Mouse (Mus musculus): ENCODE measurements at regions not wholly inside any gene's neighbourhood (a gene's known extent, or its start where the extent isn't known, plus 50 kb on each side); places are given as distances from the start of the nearest gene placed in this dataset.

DNA sequence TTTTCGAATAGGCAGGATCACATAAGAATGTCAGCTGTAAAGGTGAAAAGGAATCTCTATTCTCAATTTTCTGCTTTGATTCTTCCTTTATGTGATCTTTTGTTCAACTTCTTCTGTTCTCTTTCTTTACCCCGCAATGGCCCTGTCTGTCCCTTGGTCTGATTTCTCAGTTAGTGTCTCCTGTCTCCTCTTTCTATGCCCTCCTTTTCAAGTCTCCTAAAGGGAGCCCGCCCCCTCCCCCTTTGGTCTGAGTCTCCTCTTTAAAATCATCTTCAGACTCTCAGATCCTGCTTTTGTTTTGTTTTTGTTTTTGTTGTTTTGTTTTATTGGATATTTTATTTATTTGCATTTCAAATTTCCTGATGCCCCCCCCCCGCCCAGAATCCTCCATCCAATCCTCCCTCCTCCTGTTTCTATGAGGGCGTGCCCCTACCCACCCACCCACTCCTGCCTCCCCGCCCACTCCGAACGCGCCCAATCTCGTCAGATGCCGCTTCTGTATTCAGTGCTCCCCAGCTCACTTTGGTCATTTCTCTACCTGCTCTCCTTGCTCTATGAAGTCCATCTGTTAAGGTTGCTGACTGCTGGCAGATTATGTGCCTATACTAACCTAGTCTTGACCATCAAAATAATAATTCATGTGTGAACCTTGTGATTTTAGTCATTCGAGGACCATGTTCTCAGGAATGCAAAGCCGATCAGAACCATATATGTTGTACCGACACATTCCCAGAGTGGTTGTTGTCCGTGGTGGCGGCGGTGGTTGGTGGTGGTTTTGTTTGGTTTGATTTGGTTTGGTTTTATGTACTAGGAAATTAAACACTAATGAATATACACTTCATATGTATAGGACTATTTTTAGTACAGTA lies 487.9 kb upstream of the Adam24 start:
- Histone ChIP-seq H3K36me3 (no peaks in the 10 kb centered on the region), H3K9ac (no peak overlapping the region), H3K4me1 (replicated peaks) (no peaks in the 10 kb centered on the region), H3K27me3 (no peaks in the 10 kb centered on the region), H3K27ac (no peak overlapping the region), H3K9me3 (replicated peaks) (no peaks in the 10 kb centered on the region), H3K4me3 (replicated peaks) (no peak overlapping the region), H3K4me2 (no peak overlapping the region)
- no peak for ATAC-seq (ENCODE audit: low read depth)
- no peak for DNase-seq
- WGBS (ENCODE audit: insufficient replicate concordance) = 30% methylated on average over 17 of the region's 17 CpGs

DNA sequence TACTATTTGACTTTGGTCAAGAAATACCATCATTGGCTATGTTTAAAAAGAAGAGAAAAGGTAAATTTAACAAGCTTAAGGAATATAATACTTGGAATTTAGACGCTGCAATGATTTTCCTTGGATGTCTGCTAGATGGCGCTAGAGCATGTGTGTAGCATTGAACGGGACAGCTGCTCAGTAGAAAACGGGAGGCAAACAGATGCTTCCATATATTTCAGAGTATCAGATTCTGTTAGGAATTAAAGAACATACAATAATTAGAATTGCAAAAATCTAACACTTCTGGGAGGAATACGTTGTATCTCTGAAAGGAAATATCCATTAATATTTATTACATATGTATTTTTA lies 487.3 kb upstream of the Adam24 start:
- no peak for ATAC-seq (ENCODE audit: low read depth)
- 5% methylated on average over 5 of the region's 5 CpGs for WGBS (ENCODE audit: insufficient replicate concordance)

DNA sequence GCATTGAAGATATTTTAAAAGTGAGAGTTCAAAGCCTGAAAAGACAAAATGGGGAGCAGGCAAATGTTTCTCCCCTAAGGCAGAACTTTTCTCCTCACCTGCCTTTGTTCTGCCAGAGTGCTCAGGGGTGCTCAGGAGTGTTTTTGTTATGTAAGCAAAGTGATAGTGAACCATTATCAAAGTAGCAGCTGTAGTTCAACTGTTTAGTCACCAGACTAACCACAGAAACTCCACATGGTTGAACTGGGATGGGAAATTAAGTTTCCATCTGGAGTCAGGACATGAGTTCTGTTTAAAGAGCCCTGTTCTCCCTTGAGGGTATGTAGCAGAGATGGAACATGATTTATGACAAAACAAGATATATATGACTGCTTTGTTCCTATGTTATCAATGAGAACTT lies 482.6 kb upstream of the Adam24 start:
- Histone ChIP-seq H3K4me1 (replicated peaks) (no peaks in the 10 kb centered on the region), H3K9me3 (replicated peaks) (no peaks in the 10 kb centered on the region), H3K36me3 (no peaks in the 10 kb centered on the region), H3K9ac (no peak overlapping the region), H3K27ac (no peak overlapping the region), H3K27me3 (no peaks in the 10 kb centered on the region), H3K4me3 (replicated peaks) (no peak overlapping the region), H3K4me2 (no peak overlapping the region)
- ATAC-seq (ENCODE audit: low read depth) (no peak), DNase-seq (no peak)

More for the DNA sequence above, 487.3 kb upstream of the Adam24 start:
- Histone ChIP-seq H3K4me2 (no peak overlapping the region), H3K4me1 (replicated peaks) (no peaks in the 10 kb centered on the region), H3K9me3 (replicated peaks) (no peaks in the 10 kb centered on the region), H3K27ac (no peak overlapping the region), H3K4me3 (replicated peaks) (no peak overlapping the region), H3K27me3 (no peaks in the 10 kb centered on the region), H3K9ac (no peak overlapping the region), H3K36me3 (no peaks in the 10 kb centered on the region)
- DNase-seq = no peak

GRCm38 (mm10) chr8:40193148-40193547 lies 481.7 kb upstream of the Adam24 start:
- H3K4me2 ChIP-seq = no peak overlapping the region
- DNase-seq (no peak), ATAC-seq (ENCODE audit: low read depth) (no peak)
- no peak overlapping the region for H3K27ac ChIP-seq
- no peak overlapping the region for H3K9ac ChIP-seq
- H3K9me3 ChIP-seq (replicated peaks) = no peaks in the 10 kb centered on the region
- H3K4me3 ChIP-seq (replicated peaks) = no peak overlapping the region
- 5% methylated on average over 1 of the region's 1 CpGs for WGBS (ENCODE audit: insufficient replicate concordance)
- H3K36me3 ChIP-seq = no peaks in the 10 kb centered on the region
- H3K4me1 ChIP-seq (replicated peaks) = no peaks in the 10 kb centered on the region
- H3K27me3 ChIP-seq = no peaks in the 10 kb centered on the region

DNA sequence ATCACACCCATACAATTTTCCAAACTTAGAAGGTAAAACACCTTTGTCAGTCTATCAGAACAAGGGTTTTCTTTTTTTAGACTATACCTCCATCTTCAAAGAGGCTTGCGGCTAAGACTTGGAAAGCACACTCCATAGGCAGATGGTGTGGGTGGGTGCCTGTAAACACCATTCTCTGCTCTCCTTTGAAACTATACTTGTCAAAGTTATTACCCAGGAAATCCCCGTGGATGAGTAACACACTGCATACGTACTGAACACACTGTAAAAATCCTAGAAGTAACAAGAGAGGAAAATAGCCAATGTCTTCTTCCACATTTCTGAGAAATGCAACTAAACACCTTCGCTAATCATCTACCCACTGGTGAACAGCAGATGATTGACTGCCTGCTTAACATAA lies 464.0 kb upstream of the Adam24 start:
- H3K4me3 ChIP-seq (replicated peaks) = no peak overlapping the region
- no peaks in the 10 kb centered on the region for H3K36me3 ChIP-seq
- no peaks in the 10 kb centered on the region for H3K9me3 ChIP-seq (replicated peaks)
- H3K9ac ChIP-seq = no peak overlapping the region
- 74% methylated on average over 4 of the region's 4 CpGs for WGBS (ENCODE audit: insufficient replicate concordance)
- DNase-seq (no peak), ATAC-seq (ENCODE audit: low read depth) (no peak)
- H3K27ac ChIP-seq = no peak overlapping the region
- no peaks in the 10 kb centered on the region for H3K4me1 ChIP-seq (replicated peaks)
- no peak overlapping the region for H3K4me2 ChIP-seq
- no peaks in the 10 kb centered on the region for H3K27me3 ChIP-seq

GRCm38 (mm10) chr8:40223521-40223920 lies 451.4 kb upstream of the Adam24 start:
- DNase-seq = no peak
- WGBS (ENCODE audit: insufficient replicate concordance) = 59% methylated on average over 4 of the region's 4 CpGs

GRCm38 (mm10) chr8:40227262-40227661 lies 447.6 kb upstream of the Adam24 start:
- no peaks in the 10 kb centered on the region for H3K36me3 ChIP-seq
- no peaks in the 10 kb centered on the region for H3K27me3 ChIP-seq
- WGBS (ENCODE audit: insufficient replicate concordance) = 26% methylated on average over 1 of the region's 1 CpGs

More at GRCm38 (mm10) chr8:40223521-40223920, 451.4 kb upstream of the Adam24 start:
- no peak overlapping the region for H3K27ac ChIP-seq
- H3K4me1 ChIP-seq (replicated peaks) = no peaks in the 10 kb centered on the region
- no peak overlapping the region for H3K9ac ChIP-seq
- H3K4me3 ChIP-seq (replicated peaks) = no peak overlapping the region
- ATAC-seq (ENCODE audit: low read depth) = no peak
- no peaks in the 10 kb centered on the region for H3K9me3 ChIP-seq (replicated peaks)
- H3K36me3 ChIP-seq = no peaks in the 10 kb centered on the region
- H3K4me2 ChIP-seq = no peak overlapping the region
- no peaks in the 10 kb centered on the region for H3K27me3 ChIP-seq

More at GRCm38 (mm10) chr8:40227262-40227661, 447.6 kb upstream of the Adam24 start:
- Histone ChIP-seq H3K4me1 (replicated peaks) (no peaks in the 10 kb centered on the region), H3K4me2 (no peak overlapping the region), H3K4me3 (replicated peaks) (no peak overlapping the region), H3K9me3 (replicated peaks) (no peaks in the 10 kb centered on the region), H3K9ac (no peak overlapping the region), H3K27ac (no peak overlapping the region)
- DNase-seq (no peak), ATAC-seq (ENCODE audit: low read depth) (no peak)

All from liver, embryonic 13.5 days (tissue).